Mouse (Mus musculus) urinary bladder, postnatal 0 days (tissue): Measurements from ENCODE around the gene Acss3. TPM values are rescaled to one million over a fixed set of nuclear protein-coding genes. Genes with fewer than 3 reads are reported as not detected.

Experiments used
- polyA plus RNA-seq: library from polyadenylated mRNA; unstranded; fragments of >200 nt; fragmentation: Nextera tagmentation; extraction: Ambion mirVana; gene quantifications from 2 replicates; pipeline ENCODE4 v1.2.1, GENCODE M21; 2015

Acss3 gene
- 1.8 and 2.7 TPM in 2 replicates for polyA plus RNA-seq

GRCm38 (mm10) chr10:107123529-107124335, at the start of gene Acss3:
Acss3 (minus strand) TSS chr10:107123668.

Other genes with a start within 250 kb of the Acss3 start
- 2.5 and 2.8 TPM in 2 replicates for gene Lin7a, start 148.0 kb upstream of the Acss3 start, polyA plus RNA-seq